Mouse (Mus musculus) ovary, adult 18-20 months (tissue): ENCODE results near the gene Dlx2.

ENCODE experiments used
- DNase-seq: peaks from one replicate; pipeline ENCODE4 v3.0.0; 2022; ENCODE audit warnings: low spot score, mixed read lengths

Dlx2 gene

DNA sequence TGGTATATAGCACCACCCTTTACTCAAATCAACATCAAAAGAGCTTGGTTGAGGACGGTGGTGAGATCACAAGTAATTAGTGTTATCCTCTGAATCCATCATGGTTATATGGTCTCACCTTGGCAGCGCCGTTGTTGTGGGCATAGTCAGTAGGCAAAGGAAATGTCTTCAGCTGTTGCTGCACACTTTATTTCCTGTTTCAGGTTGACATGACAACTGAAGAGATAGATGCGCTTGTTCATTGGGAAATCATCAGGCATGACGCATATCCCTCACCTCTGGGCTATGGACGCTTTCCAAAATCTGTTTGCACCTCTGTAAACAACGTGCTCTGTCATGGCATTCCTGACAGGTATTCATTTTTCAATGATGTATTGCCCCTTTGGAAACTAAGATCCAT, 35.3 kb downstream of the Dlx2 start:
- no peak for DNase-seq

DNA sequence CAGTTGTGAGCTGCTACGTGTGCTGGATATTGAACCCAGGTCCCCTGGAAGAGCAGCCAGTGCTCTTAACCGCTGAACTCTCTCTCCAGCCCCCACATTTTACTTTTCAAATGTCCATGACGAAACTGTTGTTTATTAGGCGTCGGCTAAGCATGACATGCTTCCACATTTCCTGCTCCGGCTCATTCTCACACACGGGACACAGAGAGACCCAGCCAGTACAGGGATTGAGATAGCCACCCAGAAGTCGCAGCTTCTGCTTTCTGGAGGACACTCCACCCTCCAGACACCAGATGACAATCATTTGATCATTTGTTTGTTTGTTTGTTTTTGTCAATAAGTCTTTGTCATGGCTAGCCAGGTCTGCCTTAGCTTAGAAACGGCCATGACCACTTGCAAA, 41.7 kb downstream of the Dlx2 start:
- DNase-seq: no peak

- no peak for DNase-seq
These were observed 47.0 kb downstream of the Dlx2 start for GRCm38 (mm10) chr2:71499276-71500230.

DNA sequence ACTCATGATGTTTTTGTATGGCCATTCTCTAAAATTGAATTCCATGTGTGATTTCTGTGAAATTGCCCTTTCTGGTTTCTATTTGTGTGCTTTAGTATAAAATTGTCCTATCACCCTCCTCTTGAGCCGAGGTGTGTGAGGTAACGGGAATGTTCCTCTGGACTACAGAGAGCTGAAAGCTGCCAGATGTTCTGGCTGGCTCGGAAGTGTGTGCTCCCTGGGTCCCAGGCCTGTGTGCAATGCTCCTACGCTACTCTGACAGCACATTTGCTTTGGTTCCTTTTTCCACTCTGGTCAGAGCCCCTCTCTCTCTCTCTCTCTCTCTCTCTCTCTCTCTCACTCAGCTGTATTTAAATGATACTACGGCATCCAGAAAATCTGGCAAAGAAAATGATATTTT, 49.4 kb downstream of the Dlx2 start:
- no peak for DNase-seq

DNA sequence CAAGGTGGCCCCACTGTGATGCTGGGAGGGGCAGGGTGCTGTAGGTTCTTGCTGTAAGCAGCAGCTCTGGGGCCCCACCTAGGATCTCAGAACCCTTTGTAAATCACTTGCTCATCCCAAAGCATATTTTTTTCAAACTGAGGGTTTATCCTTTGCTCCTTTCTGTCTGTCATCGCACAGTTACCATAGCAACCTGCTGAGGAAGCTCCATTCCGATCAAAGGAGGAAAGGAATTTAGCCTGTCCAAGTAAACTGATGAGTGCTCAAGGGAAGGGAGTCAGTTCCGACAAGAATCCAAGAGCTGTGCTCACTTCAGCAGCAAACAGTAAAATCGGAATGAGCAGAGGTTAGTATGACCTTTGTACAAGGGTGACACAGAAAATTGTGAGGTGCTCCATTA, 51.6 kb downstream of the Dlx2 start:
- DNase-seq: no peak

DNA sequence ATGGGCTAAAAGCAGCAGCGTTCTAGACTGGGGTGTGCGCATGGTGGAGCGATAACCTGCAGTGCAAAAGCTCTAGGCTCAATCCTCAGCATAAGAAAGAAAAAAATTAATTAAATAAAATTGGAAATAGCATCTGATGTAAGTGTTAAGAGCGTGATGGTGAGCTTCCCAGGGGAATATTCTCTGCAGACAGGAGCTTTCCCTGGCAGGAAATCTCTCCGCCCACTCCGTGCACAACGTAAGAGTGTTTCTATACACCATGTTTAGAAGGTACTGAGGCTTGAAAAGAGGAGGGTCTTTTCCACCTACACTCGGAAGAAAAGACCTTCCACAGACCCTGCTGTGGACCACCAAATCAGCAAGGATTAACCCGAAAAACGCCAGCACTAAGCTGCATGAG, 52.1 kb downstream of the Dlx2 start:
- DNase-seq: no peak
